Mouse (Mus musculus): ENCODE data around the gene Adgra3. TPM values are rescaled to one million over a fixed set of nuclear protein-coding genes. Genes with fewer than 3 reads are reported as not detected.

Gene Adgra3
- total RNA-seq, 2 experiments from 2014 or later = not detected

GRCm38 (mm10) chr5:50034231-50034630, 24.6 kb downstream of the Adgra3 start:
- ATAC-seq (replicated peaks; ENCODE audit: low FRiP score, poor library complexity, severe bottlenecking) = no peak

DNA sequence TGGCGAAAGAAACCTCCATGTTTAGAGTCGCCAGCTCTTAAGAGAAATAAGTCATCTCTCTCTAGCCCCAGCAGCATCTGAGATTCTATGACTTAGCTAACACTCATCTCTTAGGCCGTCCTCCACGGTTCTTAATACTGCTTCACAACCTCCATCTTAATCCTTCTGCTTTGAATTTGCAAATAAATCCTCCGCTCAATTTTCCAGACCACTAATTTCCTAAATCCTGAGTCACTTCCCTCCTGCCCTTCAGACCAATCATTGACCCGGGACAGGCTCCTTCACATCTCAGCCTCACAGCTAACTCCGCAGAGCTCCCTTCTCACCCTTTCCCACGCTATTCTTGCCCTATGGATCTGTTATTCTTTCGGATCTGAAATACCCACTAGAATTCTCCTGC, 25.1 kb downstream of the Adgra3 start:
- ATAC-seq (replicated peaks; ENCODE audit: low FRiP score, poor library complexity, severe bottlenecking) = no peak

GRCm38 (mm10) chr5:50032332-50032731, 26.5 kb downstream of the Adgra3 start:
- ATAC-seq (replicated peaks; ENCODE audit: low FRiP score, poor library complexity, severe bottlenecking) = no peak

DNA sequence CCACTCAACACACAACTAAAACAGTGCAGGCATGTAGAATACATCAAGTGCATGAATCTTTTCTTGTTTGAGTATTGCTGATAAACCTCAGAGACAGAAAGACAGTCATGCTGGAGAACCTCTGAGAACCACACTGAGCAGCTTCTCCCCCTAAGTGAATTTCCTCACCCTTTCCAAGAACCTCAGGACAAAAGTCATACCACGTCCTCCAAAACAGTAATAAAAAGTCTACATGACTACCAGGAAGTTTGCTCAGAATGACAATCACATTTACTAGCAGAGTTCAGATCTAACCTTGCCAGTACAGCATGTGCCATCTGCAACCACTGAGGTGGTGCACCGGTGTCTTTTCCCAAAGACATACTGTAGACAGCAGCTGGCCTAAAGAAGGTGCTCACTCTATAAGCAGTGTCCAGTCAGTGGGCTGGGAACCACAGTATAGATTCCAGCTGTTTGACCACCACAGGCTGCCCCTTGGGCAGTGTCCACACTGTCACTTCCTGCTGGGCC, 27.0 kb downstream of the Adgra3 start:
- no peak for ATAC-seq (replicated peaks; ENCODE audit: low FRiP score, poor library complexity, severe bottlenecking)

GRCm38 (mm10) chr5:50031288-50031687, 27.5 kb downstream of the Adgra3 start:
- no peak for ATAC-seq (replicated peaks; ENCODE audit: low FRiP score, poor library complexity, severe bottlenecking)

GRCm38 (mm10) chr5:50029662-50030061, 29.1 kb downstream of the Adgra3 start:
- ATAC-seq (replicated peaks; ENCODE audit: low FRiP score, poor library complexity, severe bottlenecking) = no peak

DNA sequence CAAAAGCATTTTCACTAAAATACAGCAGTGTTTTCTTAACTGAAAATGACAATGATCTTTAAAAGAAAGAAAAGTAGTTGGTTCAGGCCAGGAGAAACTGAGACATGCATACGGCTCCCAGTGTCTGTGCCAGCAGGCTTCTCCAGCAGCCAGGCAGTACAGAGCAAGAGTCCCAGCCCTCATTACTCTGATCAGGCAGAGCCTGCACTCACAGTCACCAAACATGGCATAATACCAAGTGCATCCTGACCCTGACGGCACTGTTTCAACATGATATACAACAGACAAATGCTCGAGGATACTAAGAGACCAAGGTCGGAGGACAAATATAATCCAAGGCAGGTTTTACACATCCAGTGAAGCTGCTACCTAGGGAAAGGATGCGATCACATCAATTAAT, 31.2 kb downstream of the Adgra3 start:
- no peak for ATAC-seq (replicated peaks; ENCODE audit: low FRiP score, poor library complexity, severe bottlenecking)

GRCm38 (mm10) chr5:50027001-50027400, 31.8 kb downstream of the Adgra3 start:
- ATAC-seq (replicated peaks; ENCODE audit: low FRiP score, poor library complexity, severe bottlenecking) = no peak

DNA sequence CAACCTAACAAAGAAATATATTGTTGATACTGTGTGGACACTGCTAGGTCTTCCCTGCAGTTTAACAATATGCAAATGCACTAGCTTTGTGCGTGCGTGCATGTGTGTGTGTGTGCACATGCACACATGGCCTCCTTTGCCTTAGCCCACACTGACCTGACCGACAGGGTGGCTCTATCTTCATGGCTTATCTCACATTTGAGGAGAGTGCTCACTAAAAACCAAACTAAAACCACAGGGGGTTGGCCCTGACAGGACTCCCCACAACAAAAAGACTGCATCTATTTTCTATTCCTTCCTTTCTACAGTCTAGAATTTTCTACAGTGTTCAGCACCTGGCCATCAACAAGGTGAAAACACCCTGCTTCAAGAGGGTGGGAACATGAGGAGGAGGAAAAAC, 32.7 kb downstream of the Adgra3 start:
- ATAC-seq (replicated peaks; ENCODE audit: low FRiP score, poor library complexity, severe bottlenecking) = no peak

- no peak for ATAC-seq (replicated peaks; ENCODE audit: low FRiP score, poor library complexity, severe bottlenecking)
Observed at GRCm38 (mm10) chr5:50024097-50024496, 34.7 kb downstream of the Adgra3 start.

GRCm38 (mm10) chr5:50015987-50016587, 42.7 kb downstream of the Adgra3 start:
- ATAC-seq (replicated peaks; ENCODE audit: low FRiP score, poor library complexity, severe bottlenecking) = no peak

DNA sequence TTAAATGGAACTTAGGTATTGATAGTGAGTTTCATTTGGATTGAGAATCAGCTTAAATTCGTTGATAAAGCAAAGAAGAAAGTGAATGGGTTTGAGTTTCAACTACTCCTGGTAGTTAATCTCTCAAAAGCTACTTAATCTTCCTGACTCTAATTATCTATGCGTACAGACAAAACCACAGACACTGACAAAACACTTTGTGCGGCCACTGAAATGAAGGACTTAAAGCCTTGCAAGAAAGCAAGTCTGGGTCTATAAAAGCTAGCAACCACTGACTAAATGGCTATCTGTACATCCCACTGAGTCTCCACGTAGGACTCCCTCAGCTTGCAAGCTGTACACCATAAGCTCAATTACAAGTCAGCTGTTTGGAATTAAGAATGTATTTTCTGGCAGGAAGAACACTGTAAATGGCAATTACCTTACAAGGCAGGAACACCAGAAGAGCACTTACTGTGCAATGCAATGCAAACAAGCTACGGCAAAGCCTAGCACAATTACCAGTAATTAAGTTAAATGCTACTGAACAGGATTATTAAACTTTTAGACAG, 43.6 kb downstream of the Adgra3 start:
- no peak for ATAC-seq (replicated peaks; ENCODE audit: low FRiP score, poor library complexity, severe bottlenecking)

GRCm38 (mm10) chr5:50014658-50015057, 44.1 kb downstream of the Adgra3 start:
- ATAC-seq (replicated peaks; ENCODE audit: low FRiP score, poor library complexity, severe bottlenecking) = no peak

DNA sequence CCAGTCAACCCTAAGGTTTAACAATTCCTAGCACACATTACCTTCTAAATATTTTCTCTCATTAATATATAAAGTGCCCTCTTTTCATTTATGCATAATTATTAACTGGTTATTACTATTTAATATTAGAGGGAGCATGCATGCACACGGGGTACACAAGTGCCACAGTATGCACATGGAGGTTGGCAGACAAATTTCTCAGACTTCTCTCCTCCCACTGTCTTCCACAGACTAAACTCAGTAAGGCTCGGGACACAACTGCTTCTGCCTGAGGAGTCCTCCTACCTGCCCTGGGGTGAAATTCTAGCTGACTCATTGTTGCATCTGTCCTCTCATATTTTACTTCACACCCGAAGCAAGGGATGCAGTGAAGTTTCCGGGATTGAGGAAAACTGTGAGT, 44.8 kb downstream of the Adgra3 start:
- no peak for ATAC-seq (replicated peaks; ENCODE audit: low FRiP score, poor library complexity, severe bottlenecking)

- ATAC-seq (replicated peaks; ENCODE audit: low FRiP score, poor library complexity, severe bottlenecking) = no peak
Observed at GRCm38 (mm10) chr5:50008841-50009240, 50.0 kb downstream of the Adgra3 start.

DNA sequence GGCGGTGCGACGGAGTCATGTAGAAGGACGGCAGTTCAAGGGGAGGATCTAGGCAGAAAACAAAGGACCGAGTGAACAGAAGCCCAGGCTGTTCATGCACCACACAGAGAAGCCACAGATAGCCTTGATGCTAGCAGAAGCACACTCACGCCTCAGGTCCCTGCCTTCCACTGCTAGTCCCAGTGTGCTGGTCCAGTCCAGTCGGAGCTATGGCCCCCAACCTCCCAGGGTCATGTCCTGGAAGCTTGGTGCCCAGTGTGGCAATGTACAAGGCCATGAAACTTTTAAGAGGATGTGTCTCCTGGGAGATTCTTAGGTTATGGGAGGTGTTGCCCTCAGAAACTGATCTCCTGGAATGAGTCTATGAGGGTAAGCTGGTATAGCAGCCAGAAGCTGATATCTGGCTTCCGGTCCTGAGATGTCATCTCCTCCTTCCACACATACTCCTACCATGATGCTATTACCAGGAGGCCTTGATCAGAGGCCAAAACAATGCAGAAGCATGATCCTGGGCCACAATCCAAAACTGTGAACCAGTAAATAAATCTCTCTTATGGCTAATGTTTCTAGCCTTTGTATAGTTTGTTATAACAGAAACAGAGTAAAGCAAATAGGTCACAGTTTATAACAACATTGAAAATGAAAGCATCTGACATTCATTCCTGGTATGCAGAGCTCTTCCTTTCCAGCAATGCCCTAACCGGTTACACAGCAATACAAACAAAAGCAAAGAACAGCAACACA, 51.7 kb downstream of the Adgra3 start:
- ATAC-seq (replicated peaks; ENCODE audit: low FRiP score, poor library complexity, severe bottlenecking) = no peak

DNA sequence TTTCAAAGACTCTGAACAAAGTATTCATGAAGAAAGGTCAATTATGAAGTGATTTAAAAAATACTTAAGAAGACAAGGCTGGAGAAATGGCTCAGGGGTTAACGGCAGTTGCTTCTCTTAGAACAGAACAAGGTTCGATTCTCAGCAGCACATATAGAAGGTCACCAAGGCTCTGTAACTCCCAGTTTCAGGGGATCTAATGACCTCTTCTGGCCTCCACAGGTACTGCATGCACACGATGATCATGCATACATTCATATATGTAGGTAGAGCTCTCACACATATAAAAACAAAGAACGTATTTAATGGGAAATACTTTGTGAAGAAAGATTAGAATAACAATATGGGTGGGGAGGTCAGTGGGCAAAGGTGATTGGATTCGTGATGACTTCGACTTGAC, 56.5 kb downstream of the Adgra3 start:
- ATAC-seq (replicated peaks; ENCODE audit: low FRiP score, poor library complexity, severe bottlenecking) = no peak

DNA sequence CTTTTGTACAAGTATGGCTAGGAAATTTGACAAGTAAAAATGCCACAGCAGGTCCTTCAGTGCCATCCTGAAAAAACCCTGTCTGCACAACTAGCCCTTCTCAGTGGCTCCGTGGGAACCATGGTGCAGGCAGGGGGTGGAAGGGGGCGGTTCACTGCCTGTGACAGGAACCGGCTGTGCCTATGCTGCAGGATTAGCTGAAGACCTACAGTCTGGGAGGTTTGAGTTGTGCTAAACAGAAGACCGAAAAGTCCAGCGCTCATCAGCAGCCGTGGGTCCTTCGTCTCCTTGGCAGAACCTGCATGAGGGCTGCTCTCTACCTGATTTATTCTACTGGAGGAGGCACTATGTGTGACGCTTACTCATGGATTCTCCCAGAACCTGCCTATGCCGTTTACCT, 59.0 kb downstream of the Adgra3 start:
- ATAC-seq (replicated peaks; ENCODE audit: low FRiP score, poor library complexity, severe bottlenecking) = no peak

DNA sequence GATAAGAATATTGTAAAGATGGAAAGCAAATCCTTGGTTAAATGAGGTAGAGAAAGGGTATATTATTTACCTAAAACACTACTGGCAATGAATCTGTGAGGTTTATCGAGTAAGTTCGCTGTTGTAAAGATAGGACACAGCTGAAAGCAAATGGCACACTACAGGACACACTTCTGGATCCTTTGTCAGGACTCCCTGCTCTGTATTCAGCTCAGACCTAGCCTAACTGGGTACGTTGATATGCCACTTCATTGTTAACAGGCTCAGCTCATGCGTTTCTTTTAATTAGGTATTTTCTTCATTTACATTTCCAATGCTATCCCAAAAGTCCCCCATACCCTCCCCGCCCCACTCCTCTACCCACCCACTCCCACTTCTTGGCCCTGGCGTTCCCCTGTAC, 61.8 kb downstream of the Adgra3 start:
- ATAC-seq (replicated peaks; ENCODE audit: low FRiP score, poor library complexity, severe bottlenecking) = no peak

DNA sequence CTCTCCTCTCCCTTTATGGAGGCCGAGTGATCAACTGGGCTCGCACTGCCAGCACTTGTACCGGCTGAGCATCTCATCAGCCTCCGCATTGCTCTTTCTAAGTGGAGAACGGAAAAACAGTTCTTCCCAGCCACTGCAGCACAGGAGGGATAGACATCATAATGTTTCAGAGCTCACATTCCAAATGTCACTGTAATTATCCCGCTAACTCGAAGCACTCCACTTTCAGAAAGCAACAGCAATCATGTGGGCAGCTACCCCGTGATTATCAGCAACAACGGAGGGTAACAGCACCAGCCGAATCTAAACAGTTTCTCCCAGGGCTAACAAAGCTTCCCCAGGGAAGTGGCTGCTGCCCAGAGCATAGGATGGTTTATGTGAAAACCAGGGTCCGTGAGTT, 62.3 kb downstream of the Adgra3 start:
- ATAC-seq (replicated peaks; ENCODE audit: low FRiP score, poor library complexity, severe bottlenecking) = no peak

DNA sequence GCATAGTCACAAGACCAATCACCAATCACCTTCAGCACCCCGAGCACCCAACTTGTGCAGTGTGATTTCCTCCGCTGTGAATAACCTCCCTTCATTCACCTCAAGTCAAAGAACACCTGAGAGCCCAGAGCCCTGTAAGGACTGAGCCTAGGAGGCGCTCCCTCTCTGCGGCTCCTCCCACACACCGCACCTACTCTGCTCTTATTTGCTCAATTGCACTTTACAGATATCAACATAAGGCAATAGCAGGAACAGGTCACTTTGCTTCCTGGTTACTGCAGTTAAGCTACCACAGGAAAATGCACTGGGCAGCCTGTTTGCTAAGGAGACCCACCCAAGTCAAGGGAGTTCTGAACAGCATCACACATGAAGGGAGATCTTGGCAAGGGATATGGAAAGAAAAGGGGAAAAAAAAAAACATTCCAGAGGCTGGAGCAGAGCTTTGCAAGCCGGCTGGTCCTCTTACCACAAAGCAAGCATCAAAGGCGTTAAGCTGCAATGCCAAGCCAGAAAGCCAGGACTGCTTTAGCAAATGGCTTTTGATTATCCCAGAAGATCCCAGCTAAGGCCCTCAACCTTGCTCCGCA, 68.0 kb downstream of the Adgra3 start:
- no peak for ATAC-seq (replicated peaks; ENCODE audit: low FRiP score, poor library complexity, severe bottlenecking)

Measured in erythroid progenitor cell, adult 5-6 weeks (primary cell).